Mouse (Mus musculus) natural killer cell, adult 2 months (primary cell): ENCODE data around the gene Casp2.

ENCODE experiments used
- DNase-seq, 2 experiments: peaks; one replicate each; pipeline ENCODE4 v3.0.0; 2022; ENCODE audit warnings: low spot score in 2 of 2

Casp2 gene

DNA sequence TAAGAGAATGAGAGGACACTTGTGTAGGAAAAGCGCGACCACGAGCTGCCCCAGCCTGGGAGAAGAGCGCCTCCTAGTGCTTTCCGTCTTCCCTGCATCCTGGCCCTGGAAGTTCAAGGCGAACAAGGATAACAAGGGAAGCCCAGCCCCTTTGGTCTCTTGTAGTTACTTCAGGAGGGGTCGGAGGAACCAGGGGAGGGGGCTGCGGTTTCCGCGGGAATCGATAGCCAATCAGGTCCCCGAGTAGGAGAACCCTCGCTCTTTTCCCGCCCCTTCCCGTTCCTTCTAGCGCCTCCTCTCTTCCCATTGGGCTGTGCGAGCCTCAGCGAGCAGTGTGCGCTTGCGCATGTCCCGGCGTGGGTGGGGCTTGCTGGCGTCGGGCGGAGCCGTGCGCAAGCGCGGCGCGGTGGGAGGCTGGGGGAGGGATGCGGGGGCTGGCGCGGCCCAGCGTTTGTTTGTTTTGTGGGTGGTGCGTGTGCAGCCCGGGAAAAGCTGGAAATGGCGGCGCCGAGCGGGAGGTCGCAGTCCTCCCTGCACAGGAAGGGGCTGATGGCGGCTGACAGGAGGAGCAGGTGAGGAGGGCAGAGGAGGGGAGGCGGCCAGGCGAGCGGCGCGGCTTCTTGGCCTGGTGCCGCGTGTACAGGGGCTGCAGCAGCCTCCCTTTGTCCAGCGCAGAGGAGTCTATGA, at the start of gene Casp2:
Gene Casp2, plus strand, starts transcription at position 360 of the 687 bp plus-strand sequence.
- peak; percentile 92 to 95 for DNase-seq

DNA sequence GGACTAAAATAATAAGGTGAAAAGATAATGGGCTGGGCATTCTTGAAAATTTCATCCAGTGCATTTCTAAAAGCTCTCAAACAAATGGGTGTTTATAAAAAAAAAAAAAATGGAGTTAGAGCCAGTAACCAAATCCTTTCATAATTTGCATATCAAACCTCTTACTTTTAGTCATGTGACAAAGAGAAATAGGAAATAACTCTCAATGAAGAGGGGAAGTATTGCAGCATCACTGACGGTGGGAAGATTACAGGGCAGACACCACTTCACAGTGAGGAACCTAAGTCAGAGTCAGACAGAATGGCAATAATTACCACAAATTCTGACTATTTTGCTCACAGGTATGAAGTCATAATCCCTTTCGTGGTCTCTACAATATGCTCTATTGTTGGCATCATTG, 49.8 kb upstream of the Casp2 start, which contains the start of gene Tas2r144:
Gene Tas2r144, plus strand, starts transcription at position 301 of the 400 bp plus-strand sequence.
- DNase-seq: no peak

DNA sequence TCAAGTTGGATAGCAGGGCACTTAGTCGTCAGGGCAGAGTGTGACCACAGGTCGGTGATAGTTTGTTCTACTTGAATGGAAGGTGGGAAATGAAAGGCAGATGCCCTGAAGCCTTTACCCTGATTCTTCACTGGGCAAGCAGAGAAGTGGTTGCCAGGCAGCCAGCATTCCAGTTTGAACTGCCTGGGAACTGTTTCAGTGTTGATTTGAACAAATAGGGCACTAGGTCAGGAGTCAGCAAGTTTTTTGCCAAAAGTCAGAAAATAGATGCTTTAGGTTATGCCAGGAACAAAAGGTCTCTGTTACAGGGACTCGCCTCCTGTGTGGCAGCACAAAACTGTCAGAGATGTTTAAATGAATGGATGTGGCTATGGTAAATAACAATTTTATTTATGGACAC, 42.5 kb upstream of the Casp2 start:
- DNase-seq: no peak

DNA sequence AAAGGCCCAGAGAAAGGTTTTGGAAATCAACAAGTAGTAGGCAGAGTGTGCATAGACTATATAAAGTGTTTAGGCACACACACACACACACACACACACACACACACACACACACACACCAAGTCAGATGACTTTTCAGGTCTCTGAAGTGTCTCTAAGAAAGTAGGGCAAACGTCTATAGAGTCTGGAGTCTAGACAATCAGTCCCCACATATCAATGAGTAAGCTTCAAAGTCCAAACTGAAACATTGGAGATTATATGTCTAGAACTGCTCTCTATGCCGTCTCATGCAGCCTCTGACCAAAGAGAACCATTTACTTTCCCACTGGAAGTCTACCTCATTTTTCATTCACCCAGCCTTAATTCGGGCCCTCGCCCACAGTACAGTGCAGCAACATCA, 39.7 kb upstream of the Casp2 start:
- no peak for DNase-seq

DNA sequence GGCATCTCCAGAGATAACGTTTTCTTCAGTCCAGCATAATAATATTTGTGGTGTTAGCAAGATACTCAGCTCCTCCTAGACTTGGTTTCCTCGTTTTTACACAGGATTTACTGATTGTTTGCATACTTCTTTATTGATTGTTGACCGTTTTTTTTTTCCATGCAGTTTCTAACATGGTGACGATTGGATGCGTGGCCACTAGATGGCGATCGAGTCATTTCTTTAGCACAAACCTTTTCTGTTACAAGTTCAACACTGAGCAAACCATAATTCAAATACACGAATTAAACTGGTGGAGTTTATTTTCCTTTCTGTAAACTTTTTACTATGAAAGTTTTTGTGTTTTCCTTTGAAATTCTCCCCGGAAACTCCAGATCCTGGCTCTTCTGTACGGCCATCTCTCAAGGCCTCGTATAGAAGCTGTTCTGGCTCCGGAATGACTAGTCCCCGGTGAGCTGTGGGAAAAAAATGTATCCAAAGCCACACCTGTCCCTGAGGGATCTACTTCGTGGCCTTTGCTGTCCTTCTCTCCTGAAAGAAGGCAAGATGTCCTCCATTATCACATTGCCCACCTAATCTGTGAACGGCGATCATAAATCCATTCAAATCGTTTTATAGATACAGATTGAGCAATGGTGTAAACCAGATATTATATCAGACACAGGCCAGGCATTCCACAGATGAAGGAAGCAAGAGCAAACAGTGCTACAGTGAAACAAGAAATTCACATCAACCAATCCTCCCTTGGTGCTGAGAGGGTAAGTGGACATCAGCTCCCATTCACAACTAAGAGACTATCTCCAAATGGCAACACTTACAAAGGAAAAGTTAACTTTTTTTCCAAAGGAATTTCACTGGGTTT, 37.3 kb upstream of the Casp2 start:
- peak; percentile 38 to 69 for DNase-seq

DNA sequence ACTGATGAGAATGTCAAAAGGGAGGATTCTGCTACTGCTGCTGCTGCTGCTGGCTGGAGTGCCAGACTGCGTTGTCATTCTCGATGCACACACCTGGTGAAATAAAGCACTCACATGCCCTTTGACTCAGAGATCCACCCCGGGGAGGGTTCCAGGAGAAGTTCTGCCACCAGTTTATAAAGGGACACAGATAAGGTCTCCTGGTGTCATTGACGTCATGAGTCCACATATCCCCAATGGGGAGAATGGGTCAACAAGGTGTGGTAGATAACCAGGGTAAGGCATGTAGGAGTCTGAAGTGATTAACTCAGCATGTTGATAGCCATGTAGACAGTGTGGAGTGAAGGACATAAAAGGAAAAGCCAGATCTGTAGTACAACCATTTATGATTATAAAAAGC, 35.2 kb upstream of the Casp2 start:
- DNase-seq: no peak

DNA sequence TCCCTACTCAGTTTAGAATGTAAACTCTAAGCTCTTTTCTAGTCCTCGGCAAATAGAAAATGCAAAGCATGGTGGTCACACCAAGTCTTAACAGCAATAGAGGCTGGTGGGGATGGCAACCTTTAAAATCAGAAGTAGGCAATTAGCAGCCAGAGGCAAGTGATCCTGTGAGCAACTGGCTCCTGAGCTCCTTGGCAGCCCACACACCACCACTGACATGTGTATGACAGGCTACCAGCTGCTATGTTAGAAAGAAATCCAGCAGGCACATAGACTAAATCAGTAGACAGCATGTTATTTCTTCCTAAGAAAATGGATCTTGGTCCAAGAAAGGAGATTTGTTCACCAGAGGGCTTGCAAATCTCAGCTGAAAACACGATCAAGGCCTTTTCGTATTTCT, 33.6 kb upstream of the Casp2 start:
- DNase-seq: no peak

DNA sequence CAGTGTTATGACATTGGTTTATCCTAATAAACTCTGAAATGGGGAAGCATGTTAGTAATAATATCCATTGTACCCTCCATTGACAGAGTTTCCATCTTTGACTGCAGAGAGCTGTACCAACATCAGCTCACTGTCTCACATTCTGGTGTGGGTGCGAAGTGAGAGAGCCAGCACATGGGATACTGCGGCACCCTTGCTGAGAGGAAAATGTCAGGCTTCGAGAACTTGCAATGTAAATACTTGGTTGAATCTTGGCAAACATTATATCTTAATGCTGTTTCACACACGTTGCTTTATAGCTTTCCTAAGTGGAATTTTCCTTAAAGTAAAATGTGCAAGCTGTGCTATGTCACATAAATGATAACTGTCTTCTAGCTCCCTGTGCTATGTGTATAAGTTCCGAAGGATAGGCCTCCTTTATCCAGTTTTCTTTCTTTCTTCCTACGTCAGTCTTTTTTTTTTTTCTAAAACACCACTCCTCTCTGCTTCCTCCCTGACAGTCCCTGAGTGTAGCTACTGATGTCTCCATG, 27.4 kb upstream of the Casp2 start:
- DNase-seq: no peak

DNA sequence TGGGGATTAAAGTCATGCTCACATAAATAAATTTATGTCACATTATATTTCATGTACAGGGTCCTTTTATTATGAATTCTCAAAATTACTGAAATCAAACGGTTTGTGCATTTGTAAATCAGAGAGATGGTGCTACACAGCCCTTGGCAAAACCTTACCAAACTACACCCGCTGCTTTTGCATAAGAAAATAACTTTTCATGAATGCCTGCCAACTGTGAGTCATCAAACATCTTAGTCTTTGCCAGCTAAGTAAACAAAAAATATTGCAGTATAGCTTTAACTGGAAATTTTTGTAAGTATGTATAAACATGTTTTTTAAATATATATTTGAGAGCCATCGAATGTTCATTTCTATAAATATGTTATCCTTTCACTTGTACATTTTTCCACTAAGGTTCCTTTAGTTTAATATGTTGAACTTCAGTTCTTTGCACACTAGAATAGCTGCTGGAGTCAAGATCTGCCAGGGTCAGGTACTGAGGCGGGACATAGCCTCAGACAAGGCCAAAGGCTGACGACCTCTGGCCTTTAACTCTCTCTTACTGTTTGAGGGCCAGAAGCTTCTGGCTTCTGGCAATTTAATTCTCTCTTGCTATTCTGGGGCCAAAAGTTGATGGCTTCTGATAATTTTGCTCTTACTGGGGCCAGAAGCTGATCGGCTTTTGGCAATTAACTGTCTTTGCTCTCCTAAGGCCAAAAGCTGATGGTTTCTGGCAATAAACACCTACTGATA, 23.3 kb upstream of the Casp2 start:
- no peak for DNase-seq

DNA sequence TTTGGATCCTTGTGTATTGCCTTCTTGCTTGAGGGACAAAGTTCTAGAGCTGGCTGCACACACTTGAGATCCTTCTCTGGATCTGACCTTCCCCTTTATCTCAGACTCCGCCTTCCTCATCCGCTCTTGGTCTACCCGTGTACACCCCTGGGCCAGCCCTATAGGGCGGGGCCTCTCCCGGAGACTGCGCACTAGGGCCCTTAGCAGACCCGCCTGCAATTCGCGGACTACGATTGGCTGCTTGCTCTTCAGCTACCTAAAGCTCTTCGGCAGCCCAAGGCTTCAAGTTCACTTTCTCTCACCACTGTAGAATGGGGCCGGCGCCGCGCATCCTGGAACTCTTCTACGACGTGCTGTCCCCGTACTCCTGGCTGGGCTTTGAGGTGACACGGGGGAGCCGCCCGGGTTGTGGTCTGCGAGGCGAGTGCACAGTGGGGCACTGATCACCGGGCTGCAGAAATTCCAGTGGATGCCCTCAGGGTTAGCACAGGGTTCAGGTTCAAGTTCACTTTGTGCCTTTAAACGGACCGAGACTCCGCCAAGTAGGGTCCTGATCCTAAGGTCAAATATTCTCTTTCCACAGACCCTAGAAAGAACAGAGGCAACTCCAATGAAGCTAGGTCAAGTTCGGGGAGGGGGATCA, 19.0 kb upstream of the Casp2 start, which contains the start of gene Gstk1:
Gene Gstk1, plus strand, starts transcription at position 225 of the 643 bp plus-strand sequence.
- DNase-seq: peak; percentile 70 to 83

DNA sequence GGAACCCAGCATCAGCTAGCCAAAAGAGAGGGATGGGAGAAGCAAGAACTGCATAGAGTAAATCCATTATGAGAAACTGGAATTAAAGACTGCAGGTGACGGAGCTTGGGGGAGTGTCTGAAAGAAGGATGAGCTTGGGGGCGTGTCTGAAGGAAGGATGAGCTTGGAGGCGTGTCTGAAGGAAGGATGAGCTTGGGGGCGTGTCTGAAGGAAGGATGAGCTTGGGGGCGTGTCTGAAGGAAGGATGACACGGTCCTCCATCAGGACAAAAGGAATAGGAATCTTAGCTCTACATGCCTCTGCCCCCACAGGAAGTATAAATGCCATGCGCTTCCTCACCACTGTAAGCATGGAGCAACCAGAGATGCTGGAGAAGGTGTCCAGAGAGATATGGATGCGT, 17.6 kb upstream of the Casp2 start:
- no peak for DNase-seq

DNA sequence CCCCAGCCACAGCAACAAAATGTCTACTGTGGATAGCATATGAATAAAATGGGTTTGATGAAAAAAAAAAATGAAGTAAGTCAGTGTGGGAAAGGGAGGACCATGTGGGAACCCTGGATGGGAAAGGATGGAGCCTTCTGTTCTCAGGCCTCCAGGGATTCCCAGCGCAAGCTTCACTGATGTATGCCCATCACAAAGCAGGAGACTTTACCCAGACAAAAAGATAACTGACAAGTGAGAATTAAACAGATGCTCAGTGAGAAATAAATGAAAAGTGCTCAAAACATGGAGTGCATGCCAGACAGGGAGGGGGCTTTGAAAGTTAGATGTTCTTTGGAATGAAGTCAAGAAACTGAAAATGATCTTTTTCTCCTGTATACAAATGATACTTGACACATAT, 16.8 kb upstream of the Casp2 start:
- DNase-seq: no peak

DNA sequence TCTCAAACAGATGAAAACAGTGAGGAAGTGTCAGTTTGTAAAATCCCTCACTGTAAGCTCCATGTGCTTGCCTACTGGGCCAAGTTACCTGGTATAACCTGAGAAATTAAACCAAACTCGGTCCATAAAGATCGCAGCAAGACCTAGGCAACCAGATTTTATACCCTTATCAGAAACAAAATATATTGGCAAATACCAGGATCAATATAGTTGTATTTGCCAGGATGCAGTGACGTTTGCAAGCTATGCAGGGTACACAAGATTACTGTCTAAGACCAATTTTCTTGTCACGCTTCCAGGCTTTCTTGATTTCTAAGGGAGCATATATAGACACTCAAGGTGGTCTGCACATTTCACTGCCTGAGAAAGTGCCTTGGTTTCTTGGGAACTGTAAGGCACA, 13.0 kb upstream of the Casp2 start:
- DNase-seq: no peak

DNA sequence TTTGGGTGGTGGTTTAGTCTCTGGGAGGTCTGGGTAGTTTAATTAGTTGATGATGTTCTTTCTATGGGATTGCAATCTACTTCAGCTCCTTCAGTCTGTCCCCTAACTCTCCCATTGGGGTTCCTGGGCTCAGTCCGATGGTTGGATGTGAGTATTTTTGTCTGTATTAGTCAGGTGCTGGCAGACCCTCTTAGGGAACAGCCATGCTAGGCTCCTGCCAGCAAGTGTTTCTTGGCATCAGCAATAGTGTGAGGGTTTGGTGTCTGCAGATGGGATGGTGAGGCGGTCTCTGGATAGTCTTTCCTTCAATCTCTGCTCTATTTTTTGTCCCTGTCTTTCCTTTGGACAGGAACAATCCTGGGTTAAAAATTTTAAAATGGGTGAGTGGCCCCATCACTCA, 11.7 kb upstream of the Casp2 start:
- no peak for DNase-seq

DNA sequence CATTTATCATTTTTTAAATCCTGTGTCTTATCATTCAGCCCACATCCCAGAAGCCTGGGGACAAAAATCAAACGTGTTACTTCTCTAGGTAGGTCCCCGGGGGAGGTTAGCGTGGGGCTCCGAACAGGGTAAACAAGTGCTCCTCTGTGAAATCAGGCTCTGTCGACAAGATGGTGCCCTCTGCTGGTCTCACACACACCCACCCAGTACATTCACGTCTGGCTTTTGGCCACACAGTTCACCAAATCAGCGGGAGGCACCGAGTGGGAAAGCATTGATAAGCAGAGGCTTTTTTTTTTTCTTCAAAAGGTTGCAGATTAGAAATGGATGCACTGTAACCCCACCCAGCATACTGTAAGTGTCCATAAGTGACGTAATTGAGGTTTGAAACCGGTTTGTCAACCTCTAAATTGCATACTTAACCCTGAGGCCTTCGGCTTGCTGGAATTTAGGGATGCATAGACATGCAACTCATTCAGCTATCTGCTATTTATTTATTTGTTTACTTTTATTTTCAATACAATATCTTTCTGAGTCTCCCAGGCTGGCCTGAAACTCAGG, 7.4 kb upstream of the Casp2 start:
- peak; percentile 34 to 63 for DNase-seq

DNA sequence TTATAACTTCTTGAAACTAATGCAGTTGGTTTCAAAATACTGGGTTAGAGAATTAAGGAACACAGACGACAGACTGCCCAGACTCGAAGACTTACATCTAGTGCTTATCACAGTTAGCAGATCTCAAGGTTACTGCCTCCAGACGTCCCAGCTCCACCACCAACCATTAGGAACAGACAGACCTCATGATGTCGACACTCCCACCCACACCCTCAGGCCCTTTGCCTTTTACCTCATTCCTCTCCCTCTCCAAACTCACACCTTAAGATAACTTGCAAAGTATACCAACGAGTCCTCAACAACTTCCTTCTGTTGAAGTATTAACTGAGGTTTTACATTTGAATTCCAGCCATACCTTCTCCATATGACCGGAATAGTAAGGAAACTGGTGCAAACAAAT, 4.4 kb upstream of the Casp2 start:
- no peak for DNase-seq

DNA sequence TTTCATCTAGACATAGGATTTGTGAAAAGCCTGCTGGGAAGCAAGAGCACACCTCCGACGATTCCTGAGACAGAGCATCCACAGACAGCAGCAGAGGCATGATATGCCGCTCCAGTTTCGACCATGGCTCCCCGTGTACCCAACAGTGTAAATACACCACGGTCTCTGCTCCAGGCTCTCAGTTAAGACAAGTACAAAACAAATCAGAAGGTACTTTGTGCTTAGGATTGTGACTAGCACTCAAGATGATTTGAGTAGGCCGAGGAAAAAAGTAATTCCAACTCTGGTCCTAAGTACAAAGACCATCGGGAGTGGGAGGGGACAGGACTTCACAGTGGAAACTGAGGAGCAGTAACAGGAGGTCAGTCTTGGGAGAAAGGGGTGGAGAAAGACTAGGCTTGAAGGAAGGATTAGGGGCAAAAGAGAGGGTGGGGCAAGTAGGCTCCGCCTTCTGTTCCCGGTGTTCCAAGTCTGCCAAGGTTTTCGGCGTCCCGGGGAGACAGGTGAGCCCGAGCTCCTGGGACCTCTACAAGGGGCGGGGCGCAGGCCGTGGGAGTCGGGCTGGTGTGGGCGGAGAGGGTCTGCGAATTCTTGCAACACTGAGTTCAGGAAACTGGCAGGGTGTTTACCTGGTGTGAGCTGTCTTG, 3.1 kb upstream of the Casp2 start, which contains the start of gene Tmem139:
Gene Tmem139, plus strand, starts transcription at position 447 of the 647 bp plus-strand sequence.
- DNase-seq: no peak

DNA sequence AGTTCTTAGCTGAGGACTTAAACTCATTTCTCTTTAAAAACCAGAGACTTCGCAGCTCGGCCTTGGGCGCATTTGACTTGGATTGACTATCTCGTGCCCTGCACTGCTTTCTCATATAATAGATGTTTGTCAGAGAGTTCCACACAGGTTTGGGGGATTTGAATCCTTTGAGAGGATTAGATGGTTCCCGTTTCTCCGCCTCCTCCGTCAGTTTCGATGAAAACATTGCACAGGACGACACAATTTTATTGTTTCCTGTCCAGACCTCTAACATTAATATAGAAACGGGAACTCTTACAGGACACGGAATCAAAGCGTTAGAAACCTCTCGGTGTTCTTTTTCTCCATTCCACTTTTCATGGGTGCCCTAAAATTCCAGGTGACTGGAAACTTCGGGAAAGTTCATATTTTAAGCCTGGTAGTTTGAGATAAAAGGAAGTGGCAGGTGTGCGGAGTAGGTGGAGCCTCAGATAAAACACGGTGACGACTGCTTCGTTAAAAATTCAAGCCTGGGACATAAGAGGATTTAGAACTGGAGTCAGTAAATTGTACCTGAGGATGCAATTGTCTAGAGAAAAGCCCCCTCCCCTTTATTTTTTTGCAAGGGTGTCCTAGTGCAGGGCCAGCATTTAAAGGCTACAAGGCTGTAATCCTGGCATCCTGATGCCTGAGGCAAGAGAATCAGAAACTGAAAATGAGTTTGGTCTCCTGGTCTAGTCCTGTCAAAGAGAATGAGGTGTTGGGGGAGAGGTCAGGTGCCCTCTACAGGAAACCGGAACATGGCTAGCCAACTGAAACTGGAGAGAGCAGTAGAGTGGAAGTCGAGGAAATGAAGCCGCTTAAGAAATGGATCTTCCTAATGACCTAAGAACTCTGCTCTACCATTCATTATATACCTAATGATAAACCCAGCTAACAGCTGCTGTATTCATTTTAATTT, 876 bp downstream of the Casp2 start:
- peak; percentile 12 to 49 for DNase-seq

DNA sequence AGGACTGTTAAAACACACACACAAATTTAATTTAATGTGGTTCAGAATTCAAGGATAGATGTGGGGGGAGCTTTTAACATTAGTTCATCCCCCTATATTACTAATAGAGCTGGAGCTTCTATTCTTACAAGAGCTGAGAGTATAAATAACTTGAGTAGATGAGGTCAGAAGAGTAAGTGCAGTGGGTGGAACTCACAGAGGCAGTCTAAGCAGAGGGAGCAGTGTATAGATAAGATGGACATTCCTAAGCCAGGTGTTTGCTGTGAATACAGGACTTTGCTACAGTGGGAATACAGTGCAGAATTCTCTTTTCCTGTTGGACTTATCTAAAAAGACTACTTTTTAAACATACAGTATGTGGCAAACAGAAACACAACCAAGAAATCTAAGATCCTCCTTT, 6.0 kb downstream of the Casp2 start:
- DNase-seq: no peak

DNA sequence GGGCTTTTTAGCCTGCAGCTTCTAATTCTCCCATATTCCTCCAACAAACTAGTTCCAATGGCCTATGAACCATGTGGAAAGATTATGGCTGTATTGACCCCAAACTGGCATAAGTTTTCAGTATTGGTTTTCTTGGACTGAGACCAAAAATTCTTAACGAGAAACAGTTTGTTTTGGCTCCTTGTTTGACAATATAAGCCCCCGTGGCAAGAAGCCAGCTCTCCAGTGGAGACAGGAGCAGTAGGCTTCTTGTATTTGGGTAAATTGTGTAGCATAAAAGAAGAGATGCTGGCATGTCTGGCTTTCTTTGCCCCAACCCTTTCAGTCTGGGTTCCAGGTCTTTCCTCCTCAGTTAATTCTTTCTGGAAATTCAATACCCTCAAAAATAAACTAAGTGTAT, 11.4 kb downstream of the Casp2 start:
- no peak for DNase-seq
